Mouse (Mus musculus) hematopoietic stem cell, adult 5-6 weeks (primary cell): Measurements from ENCODE around the gene Scaper. TPM values are rescaled to one million over a fixed set of nuclear protein-coding genes. Genes with fewer than 3 reads are reported as not detected.
A peak's percentile ranks its signal among the peaks of the same experiment; 100 is the strongest.

Experiments used
- ATAC-seq, 2 experiments: fragments of 125-278 bp in 1 of 2; replicated peaks in 1 of 2; 2 replicates each; pipeline ENCODE4 v1.8.0; 2016 to 2017; ENCODE audit warnings: inconsistent platforms in 2 of 2, mild to moderate bottlenecking in 2 of 2, moderate number of reproducible peaks in 2 of 2, low read depth in 1 of 2, moderate TSS enrichment in 1 of 2; ENCODE audit not compliant: low FRiP score in 2 of 2, poor library complexity in 2 of 2, severe bottlenecking in 2 of 2, insufficient read depth in 1 of 2, low TSS enrichment in 1 of 2
- total RNA-seq: library from RNA; stranded (forward); fragments of 172-1452, 232-1000 nt; gene quantifications from 2 replicates; pipeline ENCODE4 v1.2.3, GENCODE M21; 2017

Scaper gene
- total RNA-seq, 1 experiment from 2014 or later = 26.5 TPM

DNA sequence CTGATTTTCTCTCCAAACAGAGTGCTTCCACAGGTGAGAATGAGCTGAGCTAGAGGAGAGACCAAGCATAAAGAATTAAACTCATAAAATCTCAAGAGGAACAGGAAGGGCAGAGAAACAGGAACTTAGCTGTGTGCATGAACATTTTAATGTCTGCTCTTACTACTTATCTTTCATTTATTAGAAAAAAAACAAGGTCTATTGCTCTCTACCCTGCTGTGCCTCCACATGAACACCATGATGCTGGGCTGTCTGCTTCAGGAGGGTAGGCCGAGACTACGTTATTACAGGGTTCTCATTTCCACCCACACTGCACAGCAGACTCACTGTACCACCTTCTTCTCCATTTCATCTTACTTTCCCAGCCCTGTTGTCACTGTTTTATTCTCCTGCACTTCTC, 291.5 kb downstream of the Scaper start:
- ATAC-seq = no peak

DNA sequence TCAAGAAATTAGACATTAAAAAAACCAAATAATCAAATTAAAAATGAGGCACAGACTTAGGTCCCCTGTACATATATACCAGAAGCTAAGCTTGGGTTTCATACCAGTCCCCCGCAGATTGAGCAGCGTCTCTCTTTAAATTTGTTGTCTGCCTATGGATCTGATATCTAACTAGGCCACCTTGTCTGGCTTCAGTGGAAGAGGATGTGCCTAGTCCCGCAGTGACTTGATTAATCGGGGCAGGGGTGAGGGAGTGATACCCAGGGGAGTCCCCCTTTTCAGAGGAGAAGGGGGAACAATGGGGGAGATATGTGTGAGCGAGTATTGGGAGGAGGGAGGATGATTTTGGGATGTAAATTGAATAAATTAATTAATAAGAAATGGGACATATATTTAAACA, 310.9 kb downstream of the Scaper start:
- no peak for ATAC-seq

DNA sequence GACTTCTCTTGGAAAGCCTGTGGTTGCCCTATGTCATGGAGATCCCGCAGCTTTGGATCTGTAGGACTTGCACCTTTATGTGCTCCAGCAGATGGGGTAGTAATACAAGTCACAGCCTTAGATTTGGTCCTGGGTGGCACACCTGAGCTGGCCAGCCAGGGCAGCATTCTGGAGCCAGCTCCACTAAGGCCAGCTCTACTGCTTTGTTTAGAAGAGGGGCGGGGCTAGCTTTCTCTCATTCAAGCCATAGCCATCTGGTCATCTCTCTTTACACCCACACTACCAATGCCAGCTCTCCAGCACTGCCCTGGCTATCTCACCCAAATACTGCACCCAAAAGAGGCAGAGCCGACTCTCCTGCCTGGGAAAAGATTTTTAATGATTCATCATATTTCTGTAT, 323.2 kb downstream of the Scaper start:
- no peak for ATAC-seq

DNA sequence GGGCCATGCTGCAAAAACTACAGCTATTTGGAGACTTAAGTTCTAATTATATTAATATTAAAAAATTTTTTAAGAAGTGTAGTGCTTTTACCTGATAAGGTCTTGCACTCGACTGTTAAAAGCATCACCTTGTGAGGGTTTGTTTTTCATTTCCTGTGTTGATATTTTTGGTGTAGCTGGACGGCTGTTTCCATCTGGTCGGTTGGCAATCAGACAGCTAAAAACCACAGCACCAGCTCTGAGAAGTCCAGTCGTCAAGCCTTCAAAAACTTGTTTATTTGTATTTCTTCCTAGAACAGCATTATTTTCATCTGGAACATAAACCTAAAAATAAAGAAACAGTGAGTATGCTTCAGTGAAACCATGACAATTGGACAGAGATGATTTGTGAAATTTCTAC, 328.2 kb downstream of the Scaper start:
- no peak for ATAC-seq

- ATAC-seq = no peak
These were observed 329.0 kb downstream of the Scaper start for GRCm38 (mm10) chr9:55608701-55609531.

DNA sequence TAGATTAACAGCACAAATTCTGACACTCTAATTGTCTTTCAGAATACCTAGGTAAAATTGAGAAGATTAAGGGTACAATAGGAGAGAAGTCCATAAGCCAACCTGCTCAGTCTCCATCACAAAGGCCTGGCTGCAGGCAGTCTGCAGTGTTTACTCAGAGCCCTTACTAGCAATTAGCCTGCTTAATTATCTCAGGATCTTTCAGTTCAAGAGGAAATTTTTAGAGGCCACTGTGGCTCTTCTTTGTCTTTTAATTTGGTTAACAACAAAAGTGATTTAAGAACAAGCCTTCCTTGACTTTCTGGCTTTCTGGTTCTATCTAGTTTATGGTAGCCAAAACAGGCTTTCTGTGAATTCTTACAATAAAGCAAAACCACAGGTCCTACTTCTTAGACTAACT, 339.3 kb downstream of the Scaper start:
- ATAC-seq = no peak

- ATAC-seq = no peak
These were observed 351.8 kb downstream of the Scaper start for GRCm38 (mm10) chr9:55586141-55586540.

DNA sequence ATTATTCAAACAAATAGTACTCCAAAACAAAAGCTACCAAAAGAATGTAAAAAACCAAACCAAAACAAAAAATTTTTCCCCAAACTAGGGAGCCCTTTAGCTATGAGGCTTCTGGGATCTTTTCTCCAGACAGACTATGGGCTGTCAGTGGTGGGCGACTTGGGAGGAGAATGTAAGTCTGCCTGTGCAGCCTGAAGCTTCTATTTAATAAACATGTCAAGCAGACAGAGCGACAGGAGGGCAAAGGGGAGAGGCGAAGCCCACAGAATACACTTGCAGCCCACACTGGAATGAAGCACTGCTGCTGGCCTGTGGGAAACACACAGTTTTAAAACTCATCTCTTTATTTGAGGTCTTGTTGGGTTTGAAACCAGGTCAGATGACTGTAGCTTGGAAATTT, 356.5 kb downstream of the Scaper start:
- ATAC-seq = no peak

DNA sequence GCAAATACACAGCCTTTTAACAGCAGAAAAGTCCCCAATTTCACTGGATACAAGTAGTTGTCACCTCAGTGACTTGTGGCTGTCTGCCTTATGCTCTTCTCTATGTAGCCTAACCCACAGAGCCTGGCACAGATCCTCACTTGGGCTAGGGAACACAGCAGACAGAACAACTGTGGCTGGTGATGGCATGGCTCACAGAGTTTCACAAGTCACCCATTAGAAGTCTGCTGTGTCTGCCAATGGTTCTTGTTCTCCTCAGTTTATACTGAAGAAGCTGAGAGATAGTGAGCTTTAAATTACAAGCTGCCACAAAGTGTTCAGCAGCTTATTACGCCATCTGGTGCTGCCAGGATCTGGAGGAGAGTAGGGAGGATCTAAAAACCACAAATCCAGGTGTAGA, 361.3 kb downstream of the Scaper start:
- ATAC-seq = no peak

DNA sequence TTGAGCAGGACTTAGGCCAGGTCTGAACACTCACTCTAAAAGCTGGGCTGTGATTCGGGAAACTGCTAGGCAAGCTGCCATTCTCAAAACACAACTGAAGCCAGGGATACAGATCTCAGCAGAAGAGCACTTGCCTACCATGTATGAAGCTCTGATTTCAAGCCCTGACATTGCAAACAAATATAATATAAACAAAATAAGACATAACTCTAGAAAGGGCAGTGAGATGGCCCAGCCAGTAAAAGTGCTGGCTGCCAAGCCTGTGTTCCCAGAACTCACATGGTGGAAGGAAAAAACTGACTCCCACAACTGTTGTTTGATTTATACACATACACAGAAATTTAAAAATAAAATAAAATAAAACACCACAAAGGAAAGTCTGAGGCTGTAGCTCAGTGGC, 366.8 kb downstream of the Scaper start:
- ATAC-seq = no peak

DNA sequence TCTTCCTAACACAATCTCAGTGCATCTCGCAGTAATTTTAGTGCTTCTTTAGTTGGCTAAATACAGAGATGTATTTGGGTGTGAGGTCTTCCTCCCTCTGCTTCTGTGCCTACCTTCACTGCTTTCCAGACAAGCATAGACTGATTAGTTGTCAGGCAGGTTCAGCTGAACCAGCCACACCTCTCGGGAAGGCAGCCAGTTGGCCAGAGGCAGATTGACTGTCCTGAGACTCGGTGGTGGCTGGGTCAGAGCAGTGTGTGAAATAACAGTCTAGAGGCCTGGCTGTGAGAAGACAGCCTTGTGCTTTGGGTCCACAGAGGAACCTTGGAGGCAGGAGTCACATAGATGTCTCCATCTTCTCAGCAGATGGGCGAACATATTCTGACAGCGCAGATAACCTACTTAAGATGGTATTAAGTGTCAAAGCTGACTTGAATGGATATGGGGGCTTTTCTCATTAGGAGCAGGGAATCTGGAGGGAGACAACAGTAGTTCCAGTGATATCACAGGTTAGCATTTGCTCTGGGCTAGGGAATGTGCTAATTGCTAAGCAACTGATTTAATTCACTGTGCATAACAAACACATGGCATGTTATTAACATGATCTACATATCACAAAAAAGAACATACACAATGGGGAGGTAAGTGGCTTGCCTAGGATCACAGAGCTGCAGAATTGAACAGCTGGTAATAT, 369.3 kb downstream of the Scaper start:
- no peak for ATAC-seq

DNA sequence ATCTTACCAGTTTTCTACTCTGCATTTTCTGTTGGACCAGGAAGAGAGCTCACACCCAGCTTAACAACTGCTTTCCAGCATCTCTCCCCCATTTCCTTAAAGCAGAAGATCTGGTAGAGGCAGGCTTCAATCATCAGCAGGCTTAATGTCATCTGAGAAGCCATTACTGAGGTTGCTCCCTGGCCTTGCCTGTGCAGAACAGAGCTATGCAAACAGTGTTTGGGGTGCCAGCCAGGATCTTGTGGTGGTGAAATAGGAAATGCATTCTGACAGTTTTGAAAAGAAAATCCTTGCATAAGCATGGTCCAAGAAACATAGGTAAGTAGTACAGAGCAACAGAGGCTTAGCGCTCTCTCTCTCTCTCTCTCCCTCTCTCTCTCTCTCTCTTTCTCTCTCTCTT, 377.0 kb downstream of the Scaper start:
- peak; percentile 32 to 67; a peak in 2 of 4 replicates for ATAC-seq

GRCm38 (mm10) chr9:55554986-55555385, 382.9 kb downstream of the Scaper start:
- no peak for ATAC-seq

- 0 out of 4 replicates have a peak, but pooled peaks of 1 of the 2 experiments have one; percentile 42 for ATAC-seq
These were observed 388.5 kb downstream of the Scaper start for GRCm38 (mm10) chr9:55549302-55549890.

DNA sequence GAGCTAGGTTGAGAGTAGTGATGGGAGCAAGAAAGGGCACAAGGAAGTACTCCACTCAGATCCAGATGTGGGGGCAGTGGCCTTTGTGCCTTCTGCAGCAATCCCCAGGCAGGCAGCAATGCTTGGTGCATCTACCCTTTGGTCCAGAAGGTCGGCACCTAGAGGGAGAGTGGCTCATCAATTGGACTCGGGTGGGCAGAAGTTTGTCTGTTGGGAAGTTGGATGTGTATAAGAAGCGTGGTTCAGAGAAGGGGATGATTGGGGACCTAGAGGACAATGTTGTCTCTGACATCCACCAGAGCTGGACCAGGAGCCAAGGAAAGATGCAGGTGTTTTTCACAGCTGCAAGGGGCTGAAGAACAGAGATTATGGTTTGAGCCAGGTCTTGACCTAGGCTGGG, 389.0 kb downstream of the Scaper start:
- no peak for ATAC-seq

DNA sequence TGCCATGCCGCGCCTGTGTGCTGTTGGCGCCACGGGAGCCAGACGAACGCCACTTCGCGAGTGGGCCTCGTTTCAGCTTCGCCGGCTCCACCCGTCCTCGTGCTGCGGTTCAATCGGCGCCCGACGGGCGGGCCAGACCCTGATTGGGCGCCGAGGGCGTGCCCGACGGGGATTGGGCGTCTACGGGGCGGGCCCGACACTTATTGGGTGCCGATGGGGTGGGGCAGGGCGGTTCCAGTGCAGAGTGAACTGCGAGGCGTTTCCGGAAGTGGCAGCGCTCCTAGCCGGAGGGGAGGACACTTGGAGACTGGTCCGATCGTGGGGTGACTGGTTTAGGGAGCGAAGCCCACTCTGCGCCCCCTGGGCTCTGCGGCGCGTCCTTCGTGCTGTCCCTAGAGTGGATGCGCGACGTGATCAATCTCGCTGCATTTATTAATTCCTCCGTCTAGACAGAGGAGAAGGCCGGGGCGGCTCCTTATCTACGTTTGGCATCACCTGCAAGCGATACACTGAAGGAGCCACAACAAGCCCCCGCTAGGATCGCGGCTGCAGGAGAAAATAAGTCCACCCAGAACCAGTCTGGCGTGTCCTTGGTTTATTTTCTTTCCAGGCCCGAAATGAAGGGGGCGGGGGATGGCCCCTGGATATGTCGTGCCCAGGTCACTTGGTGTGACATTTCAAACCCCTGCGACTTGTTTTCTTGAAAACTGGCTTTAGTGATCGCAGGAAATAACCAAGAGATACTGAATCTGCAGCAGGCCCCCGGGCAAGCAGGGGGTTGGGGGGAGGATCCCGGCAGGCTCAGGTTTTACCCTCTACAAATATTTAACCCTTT, 391.5 kb downstream of the Scaper start:
- no peak for ATAC-seq

DNA sequence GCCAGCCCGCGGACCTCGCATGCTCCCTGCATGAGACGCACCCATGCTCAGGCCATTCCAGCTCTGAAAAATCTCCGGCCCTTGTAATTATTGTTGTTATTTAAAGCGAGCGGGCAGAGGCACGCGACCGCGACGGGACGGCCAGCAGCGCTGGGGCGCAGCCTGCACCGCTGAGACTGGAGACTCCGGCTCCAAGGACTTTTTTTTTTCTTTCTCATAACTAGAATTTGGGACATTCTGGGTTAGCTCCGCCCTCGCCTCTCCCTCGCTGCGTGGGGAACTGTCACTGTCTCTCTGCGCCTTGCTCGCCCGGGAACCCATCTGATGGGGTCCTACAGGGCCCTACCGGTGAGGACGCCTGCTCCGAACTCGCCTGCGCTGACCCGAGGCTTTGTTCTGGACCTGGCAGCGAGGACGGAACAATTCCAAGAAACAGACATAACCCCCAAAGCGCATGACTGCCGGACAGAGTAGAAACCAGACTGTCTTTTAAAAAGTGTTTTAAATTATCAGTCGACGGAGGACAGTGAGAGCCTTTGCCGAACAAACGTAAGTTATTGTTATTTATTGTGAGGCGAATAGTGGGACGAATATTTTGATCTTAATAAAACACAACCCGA, 392.3 kb downstream of the Scaper start:
- no peak for ATAC-seq
